Mouse (Mus musculus): ENCODE data around the gene Defa28. TPM values are rescaled to one million over a fixed set of nuclear protein-coding genes. Genes with fewer than 3 reads are reported as not detected.

Defa28 gene
- not detected for total RNA-seq (2023)

GRCm38 (mm10) chr8:21582706-21583105 lies at the start of gene Defa28:
Defa28 (plus strand) TSS chr8:21583006.

GRCm38 (mm10) chr8:21565086-21565485 lies 17.7 kb upstream of the Defa28 start, which contains the start of gene Defa37:
Defa37 (plus strand) TSS chr8:21565386.

GRCm38 (mm10) chr8:21594408-21594807 lies 11.6 kb downstream of the Defa28 start, which contains the start of gene Gm7861:
Gm7861 (minus strand) TSS chr8:21594508.

GRCm38 (mm10) chr8:21617883-21618282 lies 35.1 kb downstream of the Defa28 start, which contains the start of gene Defa26:
Defa26 (plus strand) TSS chr8:21618183.

Other genes with a start within 250 kb of the Defa28 start
- gene Defa2, start 204.5 kb upstream of the Defa28 start, total RNA-seq (2023) = not detected
- not detected for gene Defa33, start 191.2 kb upstream of the Defa28 start, total RNA-seq (2023)
- gene Defa36, start 155.6 kb upstream of the Defa28 start, total RNA-seq (2023) = not detected
- gene Gm7849, start 126.4 kb upstream of the Defa28 start, total RNA-seq (2023) = not detected
- not detected for gene Defa20, start 73.7 kb upstream of the Defa28 start, total RNA-seq (2023)
- not detected for gene Defa32, start 54.0 kb upstream of the Defa28 start, total RNA-seq (2023)
- not detected for gene Defa37, start 17.6 kb upstream of the Defa28 start, total RNA-seq (2023)
- not detected for gene Gm7861, start 11.5 kb downstream of the Defa28 start, total RNA-seq (2023)
- gene Defa26, start 35.2 kb downstream of the Defa28 start, total RNA-seq (2023) = not detected
- gene Defa17, start 72.8 kb downstream of the Defa28 start, total RNA-seq (2023) = not detected
- gene Defa34, start 82.8 kb downstream of the Defa28 start, total RNA-seq (2023) = not detected
- not detected for gene AY761184, start 120.6 kb downstream of the Defa28 start, total RNA-seq (2023)
- not detected for gene Defa24, start 151.5 kb downstream of the Defa28 start, total RNA-seq (2023)
- gene Defb50, start 240.5 kb downstream of the Defa28 start, total RNA-seq (2023) = not detected

All from neutrophil, adult 59 days (primary cell).